Mouse (Mus musculus): Measurements from ENCODE around the gene F5.
"Not testable (repeated sequence)": the region's sequence is repeated elsewhere in the genome, so short reads cannot be mapped to it uniquely, and the experiment has no call there.

The F5 gene

GRCm38 (mm10) chr1:164231937-164232570 lies 80.4 kb downstream of the F5 start:
- not testable (repeated sequence) for DNase-seq (ENCODE audit: low spot score in 2 of 2)

DNA sequence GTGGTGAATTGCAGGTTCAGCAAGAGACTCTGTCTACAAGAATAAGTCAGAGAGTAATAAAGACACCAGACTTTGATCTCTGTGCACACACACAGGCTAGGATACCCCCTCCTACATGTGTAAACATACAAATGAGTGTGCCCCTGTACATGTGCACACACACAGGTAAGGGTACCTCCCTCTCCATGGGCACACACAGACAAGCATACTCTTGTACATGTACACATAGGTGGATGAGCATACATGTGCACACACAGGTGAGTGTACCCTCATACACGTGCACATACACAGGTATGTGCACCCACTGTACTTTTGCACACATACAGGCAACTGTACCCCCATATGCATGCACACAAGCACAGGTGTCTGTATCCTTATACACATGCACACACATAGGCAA lies 81.8 kb downstream of the F5 start:
- DNase-seq (ENCODE audit: low spot score in 2 of 2) = no peak

DNA sequence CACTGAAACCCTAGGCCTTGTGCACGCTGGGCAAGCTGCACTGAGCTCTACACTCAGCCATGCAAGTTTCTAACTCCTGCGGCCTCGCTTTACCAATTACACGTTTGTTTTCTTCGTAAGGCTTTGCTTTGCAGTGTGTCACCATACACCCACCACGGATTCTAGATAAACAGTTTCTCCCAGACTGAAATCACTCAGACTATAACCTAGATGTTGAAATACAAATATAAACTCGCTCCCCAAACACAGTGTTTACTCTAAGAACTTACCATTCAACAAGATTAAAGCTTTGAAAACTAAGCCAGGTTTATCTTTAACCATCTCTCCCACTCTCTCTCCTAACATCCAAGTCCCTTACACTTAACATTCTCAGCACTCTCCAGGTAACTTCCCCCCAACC lies 83.4 kb downstream of the F5 start:
- DNase-seq (ENCODE audit: low spot score in 2 of 2) = no peak

DNA sequence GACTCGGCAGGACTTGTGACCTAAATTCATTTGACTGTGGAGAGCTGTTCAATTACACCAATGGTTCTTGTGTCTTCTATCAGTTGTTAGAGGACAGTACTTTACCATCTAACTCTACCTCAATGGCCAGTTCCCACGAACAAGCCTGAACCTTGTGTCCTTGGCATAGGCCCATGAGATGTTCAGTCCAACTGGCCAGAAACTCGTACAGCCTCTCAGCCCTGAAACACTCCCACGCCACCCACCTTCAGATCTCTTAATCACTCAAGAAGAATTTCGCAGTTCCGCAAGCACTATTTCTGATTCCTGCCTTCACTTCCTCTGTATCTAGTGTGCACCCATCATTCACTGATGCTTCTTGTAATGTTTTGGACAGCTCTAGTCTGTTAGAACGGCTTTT lies 84.4 kb downstream of the F5 start:
- no peak for DNase-seq (ENCODE audit: low spot score in 2 of 2)

- DNase-seq (ENCODE audit: low spot score in 2 of 2) = no peak
Observed at GRCm38 (mm10) chr1:164241494-164241893, 89.9 kb downstream of the F5 start.

DNA sequence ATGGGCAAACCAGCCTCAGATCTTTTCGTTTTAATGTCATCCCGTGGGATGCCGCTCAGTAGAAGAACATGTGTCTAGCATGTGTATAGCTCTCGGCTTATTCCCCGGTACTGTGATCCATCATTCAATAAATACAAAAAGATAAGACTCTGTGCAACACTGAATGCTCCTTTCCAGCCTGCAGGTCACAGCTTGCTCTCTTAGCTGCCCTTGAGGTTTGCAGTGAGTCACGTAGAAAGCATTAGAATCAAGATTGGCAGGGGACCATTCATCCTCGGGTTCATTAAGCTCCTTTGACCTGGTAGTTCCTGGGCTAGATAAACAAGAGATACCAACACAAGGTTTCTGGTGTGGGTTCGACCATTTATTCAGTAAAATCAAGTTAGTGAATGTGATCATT lies 91.2 kb downstream of the F5 start:
- DNase-seq (ENCODE audit: low spot score in 2 of 2) = no peak

DNA sequence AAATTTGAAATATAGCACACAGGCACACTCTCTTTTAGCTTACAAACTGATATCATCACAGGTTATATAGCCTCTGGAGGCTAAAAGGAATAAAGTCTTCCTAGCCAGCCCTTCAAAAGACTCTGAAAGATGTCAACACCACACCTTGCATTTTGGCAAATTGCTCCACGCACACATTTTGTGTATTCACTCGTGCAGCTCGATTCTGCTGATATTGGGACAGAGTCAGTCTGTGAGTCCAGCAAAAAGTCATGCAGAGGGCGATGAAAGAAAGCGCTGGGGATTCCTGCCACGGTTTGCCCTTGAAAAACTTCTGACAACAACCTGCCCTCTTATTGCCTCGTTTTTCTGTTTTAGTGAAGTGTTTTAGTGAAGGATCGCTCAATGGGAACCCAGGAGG lies 95.8 kb downstream of the F5 start:
- DNase-seq (ENCODE audit: low spot score in 2 of 2) = no peak

DNA sequence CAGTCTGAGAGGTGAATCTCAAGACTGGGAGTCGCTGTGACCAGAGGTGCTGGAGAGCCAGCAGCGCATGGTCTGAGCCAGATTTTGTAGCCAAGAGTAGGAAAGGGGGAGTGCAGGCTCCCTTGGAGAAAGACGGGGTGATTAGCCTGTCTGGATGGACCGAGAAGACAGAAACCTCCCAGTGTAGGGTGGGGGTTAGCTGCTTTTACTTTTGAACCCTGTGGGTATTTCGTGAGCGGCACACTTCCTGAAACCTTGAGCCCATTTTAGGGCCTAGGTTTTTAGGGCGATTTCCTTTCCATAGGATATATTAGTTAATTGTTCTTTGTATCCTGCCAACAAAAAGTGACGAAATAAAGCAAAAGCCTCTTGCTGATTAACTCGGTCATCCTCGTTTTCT lies 96.3 kb downstream of the F5 start:
- no peak for DNase-seq (ENCODE audit: low spot score in 2 of 2)

DNA sequence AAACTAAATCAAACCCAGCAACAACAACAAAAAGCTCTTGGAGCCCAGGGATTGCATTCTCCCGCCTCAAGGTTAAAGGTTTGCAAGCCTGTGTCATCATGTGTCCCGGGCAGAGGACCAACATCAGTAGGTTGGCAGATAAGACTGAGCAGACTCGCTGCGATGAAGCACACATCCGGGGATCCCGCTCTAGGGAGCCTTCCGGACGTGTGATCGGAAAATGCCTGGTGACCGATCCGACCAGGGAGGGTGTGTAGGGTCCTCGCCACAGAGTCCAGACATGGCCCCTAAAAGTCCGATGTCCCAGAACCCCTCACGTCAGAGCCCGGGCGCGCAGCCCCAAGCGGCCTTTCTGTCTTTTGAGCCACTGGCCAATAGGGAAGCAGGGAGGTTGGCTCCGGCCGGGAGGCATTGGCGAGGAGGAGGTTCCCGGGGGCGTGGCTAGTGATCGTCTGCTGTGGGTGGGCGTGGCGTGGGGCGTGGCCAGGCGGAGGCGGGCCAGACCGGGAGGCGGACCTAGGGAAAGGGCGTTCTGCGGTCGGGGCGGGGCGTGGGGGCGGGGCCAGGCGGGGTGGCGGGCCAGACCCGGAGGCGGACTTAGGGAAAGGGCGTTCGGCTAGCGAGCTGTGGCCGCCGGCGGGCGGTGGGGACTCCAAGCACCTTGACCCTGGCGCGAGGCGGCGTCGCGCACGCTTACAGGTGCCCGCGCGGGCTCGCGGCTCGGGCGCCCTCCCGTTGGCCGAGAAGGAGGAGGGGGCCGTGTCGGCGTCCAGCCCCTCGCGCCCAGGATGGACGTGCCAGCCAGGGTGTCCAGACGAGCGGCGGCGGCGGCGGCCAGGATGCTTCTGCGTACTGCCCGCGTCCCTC lies 97.1 kb downstream of the F5 start, which contains the start of gene Slc19a2:
Slc19a2 (plus strand) TSS at position 582 of the 867 bp plus-strand sequence.
- peak; percentile 91 to 95 for DNase-seq (ENCODE audit: low spot score in 2 of 2)

GRCm38 (mm10) chr1:164249332-164249711 lies 97.7 kb downstream of the F5 start:
- DNase-seq (ENCODE audit: low spot score in 2 of 2) = peak in 1 of 2 experiments; percentile 18

GRCm38 (mm10) chr1:164250391-164251150 lies 98.9 kb downstream of the F5 start:
- no peak for DNase-seq (ENCODE audit: low spot score in 2 of 2)

- DNase-seq (ENCODE audit: low spot score in 2 of 2) = no peak
Observed at GRCm38 (mm10) chr1:164251438-164251837, 99.8 kb downstream of the F5 start.

DNA sequence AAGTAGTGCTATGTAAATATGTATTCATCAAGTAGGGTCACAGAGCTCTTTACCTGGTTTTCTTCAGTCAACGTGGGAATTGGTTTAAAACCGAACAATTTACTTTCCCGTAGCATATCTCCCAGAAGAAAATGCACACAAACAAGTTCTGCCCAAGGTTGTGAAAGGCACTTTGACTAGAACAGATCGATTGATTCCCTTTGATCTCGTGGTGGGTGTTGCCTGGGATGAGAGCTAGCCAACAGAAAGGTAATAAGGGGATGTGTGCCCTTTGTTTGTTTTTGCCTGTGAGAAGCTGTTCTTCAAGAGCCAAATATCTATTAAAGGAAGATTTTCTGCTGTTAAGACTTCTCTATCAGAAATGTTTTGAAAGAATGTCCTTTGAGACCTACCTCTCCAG lies 100.9 kb downstream of the F5 start:
- DNase-seq (ENCODE audit: low spot score in 2 of 2) = no peak

GRCm38 (mm10) chr1:164254836-164255235 lies 103.2 kb downstream of the F5 start:
- DNase-seq (ENCODE audit: low spot score in 2 of 2) = no peak

- DNase-seq (ENCODE audit: low spot score in 2 of 2) = no peak
Observed at GRCm38 (mm10) chr1:164260171-164261028, 108.8 kb downstream of the F5 start.

DNA sequence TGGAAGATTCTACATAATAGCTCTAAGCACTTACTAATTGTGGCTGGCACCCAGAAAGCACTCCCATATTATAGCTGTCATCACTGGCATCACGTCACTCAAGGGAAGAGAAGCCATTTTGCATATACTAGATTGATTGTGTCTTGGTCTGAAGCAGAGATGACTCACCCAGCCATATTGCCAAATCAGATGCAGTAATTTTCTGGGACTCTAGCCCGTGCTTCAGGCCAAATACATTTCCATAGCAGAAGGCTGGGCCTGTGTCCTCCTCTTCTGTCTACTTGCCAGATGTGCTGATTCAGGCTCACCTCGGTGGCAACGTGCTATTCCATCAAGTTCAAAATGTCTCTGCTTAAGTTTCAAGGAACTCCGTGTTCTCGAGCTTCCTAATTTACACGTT lies 109.9 kb downstream of the F5 start:
- DNase-seq (ENCODE audit: low spot score in 2 of 2) = no peak

Measured in frontal cortex, postnatal 25 days (tissue).